Mouse (Mus musculus) spleen, adult 10 weeks (tissue): ENCODE data around the gene Xlr3a. TPM values are rescaled to one million over a fixed set of nuclear protein-coding genes. Genes with fewer than 3 reads are reported as not detected.

ENCODE experiments used
- polyA plus RNA-seq: library from polyadenylated mRNA; stranded (reverse); fragments of 350-450 nt; fragmentation: Illumina TruSeq; extraction: RNeasy Lipid Tissue Mini Kit (QIAGEN cat#74804); gene quantifications from one replicate; pipeline ENCODE4 v1.2.3, GENCODE M21; 2015; ENCODE audit warnings: low replicate concordance; ENCODE audit not compliant: insufficient read depth

Gene Xlr3a
- 0.55 TPM for polyA plus RNA-seq

DNA sequence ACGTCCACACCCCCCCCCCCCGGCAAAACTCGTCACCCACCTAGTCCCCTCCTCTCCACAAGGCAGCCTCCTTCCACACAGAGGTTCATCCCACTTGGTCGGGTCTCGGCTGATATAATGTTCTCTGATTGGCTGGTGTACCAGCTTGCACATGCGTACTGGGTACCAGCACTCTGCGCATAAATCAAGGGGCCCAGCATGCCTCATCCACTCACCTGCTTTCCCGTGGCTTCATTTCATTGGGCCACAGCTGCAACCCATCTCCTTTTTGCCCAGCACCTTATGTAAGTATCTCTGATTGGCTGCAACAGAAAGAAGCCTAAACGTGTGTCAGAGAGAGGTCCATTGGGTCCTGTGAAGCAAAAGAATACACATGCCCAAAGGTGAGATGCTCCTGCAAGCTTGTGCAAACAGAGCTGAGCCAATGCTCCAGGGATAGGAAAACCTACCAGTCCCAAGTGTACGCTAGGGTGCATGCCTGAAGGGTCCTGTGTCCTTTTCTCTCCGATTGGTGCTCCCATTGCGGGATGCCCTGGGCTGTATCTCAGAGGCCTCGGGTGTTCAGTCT lies at the start of gene Xlr3a:
Gene Xlr3a, minus strand, starts transcription at position 155 of the 568 bp plus-strand sequence.

GRCm38 (mm10) chrX:73116747-73117146 lies 19.9 kb upstream of the Xlr3a start, which contains the start of gene Gm14685:
Gene Gm14685 (plus strand): TSS chrX:73117047.

DNA sequence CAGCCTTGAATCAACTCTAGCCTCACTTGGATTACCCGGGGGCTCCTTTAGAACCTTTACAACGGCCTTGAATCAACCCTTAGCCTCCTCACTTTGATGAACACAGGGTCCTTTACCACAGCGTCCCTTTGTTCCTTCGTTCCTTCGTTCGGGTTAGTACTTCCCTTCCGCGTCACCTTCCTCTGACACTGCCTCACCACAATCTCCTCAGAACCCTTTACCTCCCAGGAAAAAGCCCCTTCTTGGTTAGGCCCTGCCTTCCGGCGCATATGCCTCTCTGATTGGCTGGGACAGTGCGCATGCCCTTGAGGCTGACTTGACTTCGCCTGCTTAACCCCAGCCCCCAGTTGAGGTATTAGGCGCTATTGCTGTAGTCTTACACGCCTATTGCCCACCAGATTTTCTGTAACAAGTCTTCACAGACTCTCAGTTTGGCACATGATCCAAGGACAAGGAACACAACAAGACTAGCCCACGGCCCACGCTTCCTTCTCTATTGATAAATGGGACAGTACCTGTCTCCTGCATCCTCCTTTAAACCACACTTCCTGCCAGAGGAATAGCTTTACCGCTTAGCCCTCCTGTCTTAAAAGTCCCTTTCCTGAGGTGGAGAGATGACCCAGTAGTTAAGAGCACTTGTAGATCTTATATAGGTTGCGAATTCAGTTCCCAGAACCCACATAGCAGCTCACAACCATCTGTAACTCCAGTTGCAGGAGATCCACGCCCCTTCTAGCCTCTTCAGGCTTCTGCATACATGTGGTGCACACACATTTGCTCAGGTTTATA lies 14.4 kb downstream of the Xlr3a start, which contains the start of gene Xlr4a:
Gene Xlr4a, minus strand, starts transcription at position 212 of the 789 bp plus-strand sequence.

GRCm38 (mm10) chrX:73064415-73064793 lies 32.5 kb downstream of the Xlr3a start, which contains the start of gene Pnma3:
Gene Pnma3 (plus strand): TSS chrX:73064787.

DNA sequence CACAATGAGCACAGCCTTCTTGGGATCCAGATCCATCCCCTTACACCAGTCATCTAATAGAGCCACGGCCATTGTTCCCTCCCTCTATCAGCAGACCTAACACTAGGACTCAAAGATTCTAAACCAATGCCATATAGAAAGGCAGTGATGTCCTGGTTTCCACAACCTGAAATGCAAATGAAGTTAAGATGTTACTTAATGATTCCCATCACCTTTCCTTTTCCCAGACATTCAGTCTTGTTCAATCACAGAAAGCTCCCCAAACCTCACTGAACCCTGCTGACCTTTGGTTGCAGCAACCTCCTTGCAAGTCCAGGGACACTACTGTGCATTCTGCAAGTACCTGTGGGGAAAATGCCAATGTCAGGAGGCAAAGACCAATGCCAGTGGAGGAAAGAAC lies 59.9 kb downstream of the Xlr3a start, which contains the start of gene Pnma5:
Gene Pnma5, minus strand, starts transcription at position 101 of the 400 bp plus-strand sequence.

Other genes starting within 250 kb of the Xlr3a start
- 105 TPM for gene Cetn2, start 178.7 kb downstream of the Xlr3a start, polyA plus RNA-seq
- gene Nsdhl, start 178.5 kb downstream of the Xlr3a start, polyA plus RNA-seq, result 21.9 TPM
- gene Zfp185, start 109.8 kb downstream of the Xlr3a start, polyA plus RNA-seq, result 1.0 TPM
- not detected for gene Pnma5, start 60.0 kb downstream of the Xlr3a start, polyA plus RNA-seq
- not detected for gene Pnma3, start 32.3 kb downstream of the Xlr3a start, polyA plus RNA-seq
- gene Xlr4a, start 14.6 kb downstream of the Xlr3a start, polyA plus RNA-seq, result 44.1 TPM
- not detected for gene Gm14685, start 20.0 kb upstream of the Xlr3a start, polyA plus RNA-seq
- not detected for gene Xlr5b, start 51.7 kb upstream of the Xlr3a start, polyA plus RNA-seq
- gene DXBay18, start 52.4 kb upstream of the Xlr3a start, polyA plus RNA-seq, result not detected
- not detected for gene Spin2d, start 79.9 kb upstream of the Xlr3a start, polyA plus RNA-seq
- gene Xlr3b, start 95.1 kb upstream of the Xlr3a start, polyA plus RNA-seq, result 15.7 TPM
- 72.3 TPM for gene Xlr4b, start 117.2 kb upstream of the Xlr3a start, polyA plus RNA-seq
- gene F8a, start 131.2 kb upstream of the Xlr3a start, polyA plus RNA-seq, result 4.5 TPM
- 33.7 TPM for gene Xlr4c, start 146.0 kb upstream of the Xlr3a start, polyA plus RNA-seq
- not detected for gene Xlr3c, start 168.3 kb upstream of the Xlr3a start, polyA plus RNA-seq
- not detected for gene Xlr5a, start 195.9 kb upstream of the Xlr3a start, polyA plus RNA-seq
- not detected for gene Xlr5c, start 195.9 kb upstream of the Xlr3a start, polyA plus RNA-seq
- not detected for gene Gm45015, start 239.7 kb upstream of the Xlr3a start, polyA plus RNA-seq
- gene Zfp275, start 245.5 kb upstream of the Xlr3a start, polyA plus RNA-seq, result 29.0 TPM